Mouse (Mus musculus) gastrocnemius, adult 18-20 months (tissue): ENCODE measurements around the gene Cdt1. TPM values are rescaled to one million over a fixed set of nuclear protein-coding genes. Genes with fewer than 3 reads are reported as not detected.
"Not testable (repeated sequence)": the region's sequence is repeated elsewhere in the genome, so short reads cannot be mapped to it uniquely, and the experiment has no call there.

Source experiments
- DNase-seq: peaks from one replicate; pipeline ENCODE4 v3.0.0; 2021; ENCODE audit warnings: low spot score
- total RNA-seq, 2 experiments: library from RNA; stranded (reverse); gene quantifications; 2 replicates each; pipeline ENCODE4 v1.2.3; 2021

Gene Cdt1
- total RNA-seq, 2 experiments from 2014 or later = 0.30 to 0.66 TPM

- DNase-seq = not testable (repeated sequence)
Measured at GRCm38 (mm10) chr8:122573176-122573575, 5.4 kb downstream of the Cdt1 start.

GRCm38 (mm10) chr8:122573577-122573976, 5.8 kb downstream of the Cdt1 start:
- DNase-seq = no peak

- DNase-seq = no peak
Measured at GRCm38 (mm10) chr8:122574264-122574663, 6.4 kb downstream of the Cdt1 start.

- DNase-seq = no peak
Measured at GRCm38 (mm10) chr8:122574667-122575251, 6.9 kb downstream of the Cdt1 start.

- DNase-seq = no peak
Measured at GRCm38 (mm10) chr8:122575286-122575685, 7.5 kb downstream of the Cdt1 start.

- DNase-seq = no peak
Measured at GRCm38 (mm10) chr8:122575735-122576647, 8.2 kb downstream of the Cdt1 start.

- DNase-seq = peak; percentile 96
Measured at GRCm38 (mm10) chr8:122576648-122577022, 8.8 kb downstream of the Cdt1 start, which contains the start of gene Aprt. Gene Aprt, minus strand, starts transcription at chr8:122576909.

- DNase-seq = no peak
Measured at GRCm38 (mm10) chr8:122577116-122577515, 9.3 kb downstream of the Cdt1 start.

- no peak for DNase-seq
Measured at GRCm38 (mm10) chr8:122579196-122579595, 11.4 kb downstream of the Cdt1 start.

- DNase-seq = no peak
Measured at GRCm38 (mm10) chr8:122580926-122581325, 13.1 kb downstream of the Cdt1 start.

- no peak for DNase-seq
Measured at GRCm38 (mm10) chr8:122584981-122585380, 17.2 kb downstream of the Cdt1 start.

GRCm38 (mm10) chr8:122585411-122585891, 17.6 kb downstream of the Cdt1 start:
- DNase-seq = no peak

GRCm38 (mm10) chr8:122586171-122586570, 18.4 kb downstream of the Cdt1 start:
- no peak for DNase-seq

- no peak for DNase-seq
Measured at GRCm38 (mm10) chr8:122586749-122587148, 18.9 kb downstream of the Cdt1 start.

GRCm38 (mm10) chr8:122593240-122593639, 25.4 kb downstream of the Cdt1 start:
- DNase-seq = no peak

- DNase-seq = no peak
Measured at GRCm38 (mm10) chr8:122593783-122594507, 26.1 kb downstream of the Cdt1 start.

- no peak for DNase-seq
Measured at GRCm38 (mm10) chr8:122596031-122596430, 28.2 kb downstream of the Cdt1 start.

- DNase-seq = no peak
Measured at GRCm38 (mm10) chr8:122600666-122601065, 32.9 kb downstream of the Cdt1 start.

GRCm38 (mm10) chr8:122604640-122605039, 36.8 kb downstream of the Cdt1 start:
- no peak for DNase-seq

GRCm38 (mm10) chr8:122605367-122605766, 37.6 kb downstream of the Cdt1 start:
- DNase-seq = no peak

GRCm38 (mm10) chr8:122606810-122607209, 39.0 kb downstream of the Cdt1 start:
- no peak for DNase-seq

GRCm38 (mm10) chr8:122610209-122610608, 42.4 kb downstream of the Cdt1 start:
- DNase-seq = no peak
